Mouse (Mus musculus): ENCODE results near the gene Prr19. TPM values are rescaled to one million over a fixed set of nuclear protein-coding genes. Genes with fewer than 3 reads are reported as not detected.
A peak's percentile ranks its signal among the peaks of the same experiment; 100 is the strongest.
"Not testable (repeated sequence)": the region's sequence is repeated elsewhere in the genome, so short reads cannot be mapped to it uniquely, and the experiment has no call there.

The Prr19 gene
- total RNA-seq, 2 experiments from 2014 or later = 0.52 to 0.87 TPM

GRCm38 (mm10) chr7:25315306-25316041 lies 14.3 kb downstream of the Prr19 start:
- peak; percentile 50 for DNase-seq
- intact Hi-C loops (cut with DNase I) = no loop called here

- intact Hi-C loops (cut with DNase I) = no loop called here
These were observed 15.6 kb downstream of the Prr19 start, which contains the start of gene Megf8 for GRCm38 (mm10) chr7:25316532-25317445. Gene Megf8 (plus strand): TSS chr7:25317164.

GRCm38 (mm10) chr7:25317446-25317999 lies 16.3 kb downstream of the Prr19 start:
- intact Hi-C loops (cut with DNase I) = no loop called here
- DNase-seq = peak; percentile 39

More at GRCm38 (mm10) chr7:25316532-25317445, 15.6 kb downstream of the Prr19 start, which contains the start of gene Megf8:
- DNase-seq = peak; percentile 97

GRCm38 (mm10) chr7:25322058-25322484 lies 20.9 kb downstream of the Prr19 start:
- intact Hi-C loops (cut with DNase I) = no loop called here

GRCm38 (mm10) chr7:25323219-25323618 lies 22.0 kb downstream of the Prr19 start:
- intact Hi-C loops (cut with DNase I) = no loop called here
- no peak for DNase-seq

More at GRCm38 (mm10) chr7:25322058-25322484, 20.9 kb downstream of the Prr19 start:
- no peak for DNase-seq

- DNase-seq; intact Hi-C loops (cut with DNase I): not testable (repeated sequence)
These were observed 24.2 kb downstream of the Prr19 start for GRCm38 (mm10) chr7:25325431-25325830.

- no peak for DNase-seq
- intact Hi-C loops (cut with DNase I) = no loop called here
These were observed 25.0 kb downstream of the Prr19 start for GRCm38 (mm10) chr7:25326233-25326632.

- intact Hi-C loops (cut with DNase I) = no loop called here
- peak; percentile 82 for DNase-seq
These were observed 32.5 kb downstream of the Prr19 start for GRCm38 (mm10) chr7:25333596-25334307.

GRCm38 (mm10) chr7:25334472-25334871 lies 33.3 kb downstream of the Prr19 start:
- no peak for DNase-seq
- intact Hi-C loops (cut with DNase I) = no loop called here

GRCm38 (mm10) chr7:25339329-25339728 lies 38.1 kb downstream of the Prr19 start:
- intact Hi-C loops (cut with DNase I) = no loop called here
- no peak for DNase-seq

GRCm38 (mm10) chr7:25341000-25341784 lies 40.0 kb downstream of the Prr19 start:
- DNase-seq = no peak

GRCm38 (mm10) chr7:25348861-25349260 lies 47.6 kb downstream of the Prr19 start:
- intact Hi-C loops (cut with DNase I) = no loop called here
- DNase-seq = no peak

More at GRCm38 (mm10) chr7:25341000-25341784, 40.0 kb downstream of the Prr19 start:
- intact Hi-C loops (cut with DNase I) = no loop called here

Other genes starting within 250 kb of the Prr19 start
- gene Grik5, start 229.1 kb upstream of the Prr19 start, total RNA-seq (2021) = 100 to 1,000 TPM; 204 to 219 TPM
- gene Zfp574, start 228.8 kb upstream of the Prr19 start, total RNA-seq (2021) = 10 to 100 TPM; 25.2 to 26.9 TPM
- gene Pou2f2, start 121.7 kb upstream of the Prr19 start, total RNA-seq (2021) = 10 to 100 TPM; 17.7 to 18.7 TPM
- 10 to 100 TPM; 15.1 to 16.8 TPM for gene Dedd2, start 80.8 kb upstream of the Prr19 start, total RNA-seq (2021)
- gene Zfp526, start 80.0 kb upstream of the Prr19 start, total RNA-seq (2021) = 1 to 10 TPM; 6.5 to 7.8 TPM
- gene Gsk3a, start 63.6 kb upstream of the Prr19 start, total RNA-seq (2021) = 100 to 1,000 TPM; 195 to 197 TPM
- 10 to 100 TPM; 29.4 to 36.1 TPM for gene Erf, start 50.6 kb upstream of the Prr19 start, total RNA-seq (2021)
- gene Cic, start 33.7 kb upstream of the Prr19 start, total RNA-seq (2021) = 100 to 1,000 TPM; 324 to 333 TPM
- 100 to 1,000 TPM; 234 to 250 TPM for gene Pafah1b3, start 3.4 kb upstream of the Prr19 start, total RNA-seq (2021)
- 100 to 1,000 TPM in 1 of 2 experiments, 10 to 100 TPM in 1; 99.6 to 104 TPM for gene Tmem145, start 4.7 kb downstream of the Prr19 start, total RNA-seq (2021)
- gene Megf8, start 15.8 kb downstream of the Prr19 start, total RNA-seq (2021) = 10 to 100 TPM; 81.0 to 89.9 TPM
- not detected for gene Cnfn, start 68.3 kb downstream of the Prr19 start, total RNA-seq (2021)
- 1 to 10 TPM; 8.3 to 9.0 TPM for gene Lipe, start 97.3 kb downstream of the Prr19 start, total RNA-seq (2021)
- not detected for gene Cxcl17, start 111.5 kb downstream of the Prr19 start, total RNA-seq (2021)
- 1 to 10 TPM in 1 of 2 experiments, under 1 TPM in 1; 0.70 to 1.0 TPM for gene Ceacam1, start 176.2 kb downstream of the Prr19 start, total RNA-seq (2021)
- not detected for gene Ceacam2, start 238.4 kb downstream of the Prr19 start, total RNA-seq (2021)

All from left cerebral cortex, postnatal 4 days (tissue).